Mouse (Mus musculus) heart, adult 18-20 months (tissue): ENCODE data around the gene Gm10097. TPM values are rescaled to one million over a fixed set of nuclear protein-coding genes. Genes with fewer than 3 reads are reported as not detected.

Experiments
- DNase-seq, 2 experiments: peaks; one replicate each; pipeline ENCODE4 v3.0.0; 2021 to 2022; ENCODE audit warnings: mixed read lengths in 1 of 2
- long read RNA-seq, 2 experiments: library from polyadenylated mRNA; stranded (forward); transcript quantifications; one replicate each; pipeline ENCODE4 v2.0.0; 2021
- total RNA-seq, 2 experiments: library from RNA; stranded (reverse); gene quantifications; 2 replicates each; pipeline ENCODE4 v1.2.3; 2021

Gm10097 gene
- total RNA-seq: under 1 TPM; 0.47 to 0.57 TPM
- long read RNA-seq, experiment 1: 0 reads
- long read RNA-seq, experiment 2: 0 reads

GRCm38 (mm10) chr10:5068676-5069265, at the start of gene Gm10097:
Gene Gm10097 (plus strand): TSS chr10:5069192.
- DNase-seq: peak; percentile 68 to 75

GRCm38 (mm10) chr10:5025906-5026305, 43.1 kb upstream of the Gm10097 start:
- DNase-seq: no peak

DNA sequence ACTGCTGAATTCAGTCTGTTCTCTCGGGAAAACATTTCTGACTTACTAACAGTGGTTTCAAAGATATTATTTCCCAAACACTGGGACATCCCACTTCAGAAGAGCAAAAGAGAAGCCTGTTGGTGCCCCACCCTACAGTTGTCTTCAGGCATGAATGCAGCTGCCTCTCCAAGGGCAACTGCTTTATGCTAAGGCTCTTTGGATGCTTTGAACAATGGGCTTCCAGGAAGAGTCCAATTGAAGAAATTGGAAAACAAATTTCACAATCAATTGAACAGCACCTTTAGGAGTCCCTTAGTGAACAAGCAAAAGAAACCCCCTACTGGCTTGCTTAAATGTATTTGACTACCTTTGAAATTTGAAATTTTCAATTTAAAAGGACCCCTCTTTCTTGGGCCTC, 41.8 kb upstream of the Gm10097 start:
- DNase-seq: no peak

GRCm38 (mm10) chr10:5028301-5028700, 40.7 kb upstream of the Gm10097 start:
- DNase-seq: no peak

DNA sequence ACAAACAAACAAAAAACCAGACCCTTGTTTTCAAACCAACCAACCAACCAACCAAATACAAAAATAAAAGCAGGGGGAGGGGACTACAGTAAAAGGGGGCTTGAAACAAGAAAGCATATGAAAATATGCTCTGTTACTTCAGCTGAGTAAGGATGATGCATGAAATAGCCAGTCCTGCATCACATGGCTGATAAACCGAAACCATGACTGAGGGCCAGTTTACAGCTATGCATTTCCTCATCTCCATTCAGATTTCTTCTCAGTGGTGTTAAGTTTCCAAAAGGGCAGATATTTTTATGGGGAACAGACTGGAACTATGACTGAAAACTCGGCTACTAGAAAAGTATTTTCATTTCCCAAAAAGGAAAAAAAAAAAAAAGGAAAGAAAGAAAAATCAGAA, 39.8 kb upstream of the Gm10097 start:
- no peak for DNase-seq

DNA sequence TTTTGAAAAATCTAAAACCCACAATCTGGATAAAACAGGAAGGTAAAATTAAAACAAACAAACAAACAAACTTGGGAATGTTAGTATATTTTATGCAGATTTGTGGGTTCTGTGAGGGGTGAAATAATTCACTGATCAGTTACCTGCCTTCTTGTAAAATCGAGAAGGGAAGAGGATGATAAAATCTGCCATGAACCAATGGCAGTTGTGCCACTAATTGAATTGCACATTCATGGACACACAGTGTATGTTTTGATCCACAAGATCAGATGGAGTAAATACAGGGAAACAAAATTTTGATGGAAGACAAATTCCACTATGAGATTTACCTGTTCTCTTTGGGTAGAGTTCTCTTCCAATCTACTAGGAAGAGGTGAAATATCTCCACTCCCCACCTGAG, 39.1 kb upstream of the Gm10097 start:
- DNase-seq: no peak

DNA sequence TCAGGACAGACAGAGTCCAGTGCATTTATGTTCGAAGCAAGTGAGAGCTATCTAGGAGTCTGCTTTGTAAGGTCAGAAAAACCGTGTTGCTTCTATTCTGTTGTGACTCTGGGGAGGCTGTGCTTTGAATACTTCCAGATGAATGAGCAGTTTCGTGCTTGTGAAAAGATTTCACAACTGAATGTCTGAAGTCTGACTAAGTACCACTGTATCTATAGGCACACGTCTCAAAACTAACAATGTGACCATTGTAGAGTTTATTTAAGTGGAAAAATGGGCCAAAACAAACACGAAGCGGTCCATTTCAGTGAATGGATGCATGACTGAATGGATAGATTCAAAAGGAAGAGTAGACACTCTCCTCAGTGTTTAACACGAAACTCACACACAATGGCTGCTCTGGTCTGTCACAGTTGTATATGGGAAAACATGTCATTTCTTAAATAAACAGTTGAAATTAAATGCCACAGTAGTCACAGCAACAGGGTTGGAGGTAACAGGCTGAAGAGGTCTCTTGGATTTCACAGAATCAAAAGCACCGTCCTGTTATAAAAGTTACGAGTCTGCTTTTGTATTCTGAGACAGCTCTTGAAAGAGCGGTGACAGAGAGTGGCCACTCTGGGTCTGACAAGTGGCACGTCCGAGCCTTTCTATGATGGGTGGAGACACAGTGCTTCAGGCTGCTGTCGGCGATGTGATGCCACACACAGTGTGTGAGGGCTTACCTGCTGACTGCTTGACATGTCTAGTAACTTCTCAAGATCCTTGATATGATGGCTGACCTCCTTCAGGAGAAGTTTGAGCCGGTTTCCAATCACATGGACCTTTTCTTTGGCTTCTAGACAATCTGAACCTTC, 36.6 kb upstream of the Gm10097 start:
- no peak for DNase-seq

DNA sequence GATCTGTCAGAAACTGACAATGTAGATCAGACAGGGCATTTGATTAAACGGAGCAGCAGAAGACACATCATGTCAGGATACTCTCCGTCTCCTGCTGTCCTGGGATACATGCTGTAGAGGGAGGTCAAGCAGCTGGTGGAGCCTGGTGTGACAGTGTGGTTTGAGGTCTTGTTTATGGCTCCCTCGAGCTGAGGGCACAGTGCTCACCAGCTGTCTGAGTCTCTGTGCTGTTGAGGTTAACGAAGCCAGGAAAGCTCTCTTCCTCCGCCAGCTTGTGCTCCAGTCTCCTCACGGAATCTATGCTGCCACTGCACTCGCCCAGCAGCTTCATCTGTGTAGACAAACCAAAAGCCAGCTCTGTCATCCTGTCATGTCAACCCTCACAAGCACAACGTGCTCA, 27.7 kb upstream of the Gm10097 start:
- no peak for DNase-seq

DNA sequence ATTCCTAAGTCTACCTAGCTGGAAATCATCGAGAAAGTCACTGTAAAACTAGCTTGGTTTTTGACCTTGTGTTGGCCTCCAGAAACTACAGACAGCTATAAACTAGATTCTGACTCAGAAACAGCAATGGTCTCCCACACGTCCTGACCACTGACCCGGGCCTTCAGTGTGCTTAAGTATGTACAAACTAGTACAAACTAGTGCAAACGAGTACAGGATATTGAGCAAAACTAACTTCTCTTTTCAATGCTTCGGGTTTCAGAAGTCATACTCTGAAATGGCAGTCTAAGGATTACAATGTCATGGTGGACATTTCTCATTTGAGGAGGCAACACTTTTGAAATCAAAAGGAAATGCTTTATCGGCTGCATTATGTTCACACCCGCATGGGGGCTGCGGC, 24.5 kb upstream of the Gm10097 start:
- DNase-seq: no peak

DNA sequence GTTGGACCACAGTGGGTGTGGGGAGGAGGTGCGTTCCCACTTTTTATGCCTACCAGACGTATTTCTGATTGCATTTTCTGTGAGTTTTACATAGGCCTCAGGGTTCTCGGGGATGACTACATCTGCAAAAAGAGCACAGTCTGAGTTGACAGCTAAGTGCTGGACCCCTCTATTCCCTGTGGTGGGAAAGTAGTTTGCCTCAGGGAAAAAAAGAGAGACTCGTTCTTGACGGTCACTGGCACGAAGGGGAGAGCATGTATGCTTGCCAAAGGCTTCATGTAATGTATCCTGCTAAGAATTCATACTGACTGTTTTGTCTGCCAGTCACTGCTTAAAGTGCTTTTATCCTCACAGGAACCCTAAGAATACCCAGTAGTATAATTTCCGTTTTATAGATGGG, 23.8 kb upstream of the Gm10097 start:
- no peak for DNase-seq

- no peak for DNase-seq
These were observed 23.3 kb upstream of the Gm10097 start for GRCm38 (mm10) chr10:5045671-5046070.

- no peak for DNase-seq
These were observed 12.7 kb upstream of the Gm10097 start for GRCm38 (mm10) chr10:5056243-5056735.

DNA sequence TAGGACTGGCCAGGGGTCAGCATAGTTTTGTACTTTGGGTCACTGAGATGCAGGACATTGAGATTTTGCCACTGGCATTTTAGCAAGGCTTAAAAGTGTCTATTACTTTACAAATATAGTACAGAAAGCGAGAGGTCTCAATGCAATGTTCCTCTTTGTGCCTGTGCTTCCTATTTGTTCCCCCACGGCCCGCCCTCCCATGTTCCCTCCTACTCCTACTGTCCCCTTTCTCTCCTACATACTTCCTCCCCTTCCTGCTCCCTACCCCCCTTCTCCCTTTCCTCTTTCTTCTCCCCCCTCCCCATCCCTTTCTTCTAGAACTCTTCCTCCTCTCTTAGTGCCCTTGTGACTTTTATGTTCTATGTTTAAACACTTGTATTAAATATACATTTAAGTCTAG, 12.1 kb upstream of the Gm10097 start:
- DNase-seq: no peak

DNA sequence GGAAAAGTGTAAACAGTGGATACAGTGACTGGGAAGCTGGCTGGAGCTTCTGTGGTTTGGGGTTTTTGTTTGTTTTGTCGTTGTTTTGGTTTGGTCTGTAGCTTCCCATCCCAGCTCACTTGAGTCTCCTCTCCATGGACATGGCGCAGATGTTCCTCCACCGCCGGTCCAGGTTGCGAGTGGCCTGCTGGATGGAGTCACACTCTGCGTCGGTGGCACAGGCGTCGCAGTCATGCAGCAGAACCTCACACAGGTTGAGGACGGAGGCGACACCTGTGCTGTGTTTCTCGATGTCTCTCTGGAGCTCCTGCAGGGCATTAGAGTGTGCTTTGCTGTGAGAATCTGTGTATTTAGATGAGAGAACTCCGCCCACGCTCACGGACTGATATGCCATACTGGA, 11.3 kb upstream of the Gm10097 start:
- no peak for DNase-seq

GRCm38 (mm10) chr10:5058876-5059275, 10.1 kb upstream of the Gm10097 start:
- no peak for DNase-seq

GRCm38 (mm10) chr10:5059983-5060382, 9.0 kb upstream of the Gm10097 start:
- no peak for DNase-seq

- DNase-seq: no peak
These were observed 1.9 kb upstream of the Gm10097 start for GRCm38 (mm10) chr10:5067113-5067512.

DNA sequence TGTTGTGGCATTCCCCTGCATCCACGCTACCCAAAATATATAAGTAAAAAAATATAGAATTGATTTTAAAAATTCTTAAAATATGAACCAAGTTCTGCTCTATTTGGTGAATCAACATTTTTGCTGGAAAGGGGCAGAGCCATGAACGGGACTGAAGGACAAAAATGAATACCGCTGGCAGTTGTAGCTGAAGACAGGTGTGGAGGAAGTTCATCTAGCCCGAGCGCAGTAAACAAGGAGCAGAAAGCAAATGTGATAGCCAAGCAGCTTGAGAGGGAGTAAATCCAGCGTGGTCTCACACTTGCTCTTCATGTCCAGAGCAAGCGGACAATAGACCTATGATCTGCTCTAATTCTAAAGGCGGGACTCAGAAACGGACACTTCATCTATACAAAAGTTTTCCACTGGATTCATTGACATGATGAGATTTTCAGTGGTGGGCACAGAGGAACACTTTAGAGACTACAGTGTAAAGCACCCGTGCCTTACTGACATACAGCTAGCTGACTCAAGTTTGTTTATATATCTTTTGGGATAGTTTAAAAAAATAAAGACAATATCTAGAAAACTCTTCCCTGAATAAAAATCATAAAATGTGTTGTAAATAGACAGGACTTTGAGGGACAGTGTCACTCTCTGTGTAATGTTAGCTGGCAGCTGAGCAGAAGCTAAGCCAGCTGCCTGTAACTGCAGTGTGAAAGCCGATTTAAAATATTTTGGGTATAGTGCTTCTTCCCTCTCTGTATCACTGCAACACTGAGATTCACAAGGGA, 1.4 kb downstream of the Gm10097 start:
- DNase-seq: no peak

GRCm38 (mm10) chr10:5070941-5071231, 1.9 kb downstream of the Gm10097 start:
- no peak for DNase-seq

DNA sequence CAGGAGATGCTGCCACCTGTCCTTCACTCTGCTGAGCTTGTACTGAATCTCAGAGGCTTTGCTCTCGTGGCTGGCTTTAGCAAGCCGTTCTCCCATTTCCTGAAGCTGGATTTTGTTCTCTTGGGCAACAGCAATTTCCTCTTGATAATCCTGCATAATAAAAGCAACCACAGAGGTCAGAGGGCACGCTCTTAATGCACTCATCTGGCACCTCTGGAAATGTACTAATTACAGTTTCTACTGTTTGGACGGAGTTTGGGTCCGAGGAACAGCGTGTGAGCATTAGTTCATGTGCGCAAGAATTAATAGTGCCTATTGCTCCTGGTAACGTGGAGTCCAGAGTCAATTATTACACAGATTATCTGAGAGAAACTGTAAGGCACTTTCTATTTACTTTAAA, 3.1 kb downstream of the Gm10097 start:
- no peak for DNase-seq

DNA sequence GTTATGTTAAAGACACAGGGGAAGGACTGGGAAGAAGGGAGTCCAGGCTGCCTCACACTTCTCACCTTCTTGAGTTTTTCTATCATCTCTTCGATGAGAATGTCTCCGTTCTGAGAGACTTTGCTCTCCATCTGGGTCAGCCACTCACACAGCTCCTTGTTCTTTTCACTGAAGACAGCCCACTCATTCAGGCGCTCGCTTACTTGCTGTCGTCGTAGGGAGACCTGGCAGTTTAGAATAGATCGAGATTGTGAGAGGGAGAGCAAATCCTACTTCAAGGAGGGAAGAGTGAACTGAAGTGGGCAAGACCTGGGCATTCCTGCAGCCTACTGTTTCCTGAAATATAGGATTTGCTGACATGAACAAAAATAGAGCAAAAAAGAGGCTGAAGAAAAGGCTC, 6.7 kb downstream of the Gm10097 start:
- no peak for DNase-seq

DNA sequence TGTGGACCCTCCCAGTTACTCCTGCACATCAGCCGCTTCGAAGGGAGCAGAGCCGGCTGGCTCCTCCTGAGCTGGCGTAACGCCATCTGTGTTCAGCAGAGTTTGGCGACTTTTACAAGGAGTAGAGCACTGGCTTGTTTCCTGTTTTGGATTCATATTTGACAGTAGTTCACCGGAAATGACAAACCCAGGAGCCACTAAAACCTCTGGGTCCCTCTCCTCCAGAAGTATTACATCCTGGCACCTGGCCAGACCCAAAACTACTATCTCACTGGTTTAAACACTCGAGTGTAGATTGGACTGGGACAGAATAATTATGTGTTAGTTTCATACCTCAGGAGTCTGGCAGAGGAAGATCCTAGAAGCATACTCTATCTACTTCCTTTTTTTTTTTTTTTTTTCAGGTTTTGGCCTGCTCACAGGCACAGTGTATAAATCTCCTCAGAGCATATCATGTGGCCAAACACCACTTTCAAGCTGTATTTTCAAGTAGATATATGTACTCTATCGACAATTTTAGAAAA, 11.0 kb downstream of the Gm10097 start:
- peak; percentile 61 to 76 for DNase-seq

GRCm38 (mm10) chr10:5083716-5084115, 14.7 kb downstream of the Gm10097 start:
- no peak for DNase-seq
